Mouse (Mus musculus): Measurements from ENCODE around the gene Gm10134. TPM values are rescaled to one million over a fixed set of nuclear protein-coding genes. Genes with fewer than 3 reads are reported as not detected.
A peak's percentile ranks its signal among the peaks of the same experiment; 100 is the strongest.

The Gm10134 gene
- polyA plus RNA-seq, 1 experiment from 2014 or later, result 1.5 TPM

- Histone ChIP-seq H3K36me3 (replicated peaks; ENCODE audit: insufficient read depth, low read length) (no peaks in the 10 kb centered on the region), H3K9me3 (ENCODE audit: low read length) (no peaks in the 10 kb centered on the region), H3K27ac (ENCODE audit: low read depth) (no peak overlapping the region), H3K4me2 (ENCODE audit: low read depth, low read length) (no peak overlapping the region), H3K9ac (replicated peaks) (no peak overlapping the region), H3K4me3 (ENCODE audit: low read depth, low read length) (no peak overlapping the region), H3K4me1 (ENCODE audit: insufficient read depth) (no peaks in the 10 kb centered on the region), H3K27me3 (ENCODE audit: insufficient read depth, low read length) (no peaks in the 10 kb centered on the region)
- TF ChIP-seq CTCF (IDR thresholded peaks at IDR 0.05; ENCODE audit: low read depth), result no peak
- TF ChIP-seq EP300 (IDR thresholded peaks at IDR 0.05; ENCODE audit: low read depth), result no peak
- ATAC-seq, result no peak
- no peak for DNase-seq
- 43% methylated on average over 2 of the region's 2 CpGs for WGBS (ENCODE audit: insufficient replicate concordance)
Measured at GRCm38 (mm10) chr2:28483861-28484260, 22.0 kb upstream of the Gm10134 start.

- WGBS (ENCODE audit: insufficient replicate concordance), result 68% methylated on average over 2 of the region's 2 CpGs
- no peak for TF ChIP-seq EP300 (IDR thresholded peaks at IDR 0.05; ENCODE audit: low read depth)
- TF ChIP-seq CTCF (IDR thresholded peaks at IDR 0.05; ENCODE audit: low read depth), result no peak
- H3K27ac ChIP-seq (ENCODE audit: low read depth), result no peak overlapping the region
- no peak overlapping the region for H3K4me3 ChIP-seq (ENCODE audit: low read depth, low read length)
- no peaks in the 10 kb centered on the region for H3K36me3 ChIP-seq (replicated peaks; ENCODE audit: insufficient read depth, low read length)
- no peaks in the 10 kb centered on the region for H3K9me3 ChIP-seq (ENCODE audit: low read length)
- H3K27me3 ChIP-seq (ENCODE audit: insufficient read depth, low read length), result no peaks in the 10 kb centered on the region
- DNase-seq (no peak), ATAC-seq (no peak)
- H3K4me2 ChIP-seq (ENCODE audit: low read depth, low read length), result no peak overlapping the region
- no peak overlapping the region for H3K9ac ChIP-seq (replicated peaks)
- H3K4me1 ChIP-seq (ENCODE audit: insufficient read depth), result no peaks in the 10 kb centered on the region
Measured at GRCm38 (mm10) chr2:28494521-28494920, 11.4 kb upstream of the Gm10134 start.

GRCm38 (mm10) chr2:28495207-28495756 lies 10.6 kb upstream of the Gm10134 start:
- DNase-seq, result no peak
- no peak overlapping the region for H3K9ac ChIP-seq (replicated peaks)
- no peaks in the 10 kb centered on the region for H3K9me3 ChIP-seq (ENCODE audit: low read length)
- H3K27ac ChIP-seq (ENCODE audit: low read depth), result no peak overlapping the region
- H3K4me3 ChIP-seq (ENCODE audit: low read depth, low read length), result no peak overlapping the region
- 67% methylated on average over 14 of the region's 14 CpGs for WGBS (ENCODE audit: insufficient replicate concordance)
- no peaks in the 10 kb centered on the region for H3K27me3 ChIP-seq (ENCODE audit: insufficient read depth, low read length)
- ATAC-seq, result no peak
- TF ChIP-seq EP300 (IDR thresholded peaks at IDR 0.05; ENCODE audit: low read depth), result no peak
- TF ChIP-seq CTCF (IDR thresholded peaks at IDR 0.05; ENCODE audit: low read depth), result peak; percentile 40
- H3K4me2 ChIP-seq (ENCODE audit: low read depth, low read length), result no peak overlapping the region
- H3K36me3 ChIP-seq (replicated peaks; ENCODE audit: insufficient read depth, low read length), result no peaks in the 10 kb centered on the region
- no peaks in the 10 kb centered on the region for H3K4me1 ChIP-seq (ENCODE audit: insufficient read depth)

GRCm38 (mm10) chr2:28495801-28496595 lies 9.9 kb upstream of the Gm10134 start:
- Histone ChIP-seq H3K4me1 (ENCODE audit: insufficient read depth) (no peaks in the 10 kb centered on the region), H3K36me3 (replicated peaks; ENCODE audit: insufficient read depth, low read length) (no peaks in the 10 kb centered on the region), H3K4me3 (ENCODE audit: low read depth, low read length) (no peak overlapping the region), H3K4me2 (ENCODE audit: low read depth, low read length) (no peak overlapping the region), H3K27ac (ENCODE audit: low read depth) (no peak overlapping the region), H3K9me3 (ENCODE audit: low read length) (no peaks in the 10 kb centered on the region), H3K27me3 (ENCODE audit: insufficient read depth, low read length) (no peaks in the 10 kb centered on the region), H3K9ac (replicated peaks) (no peak overlapping the region)
- no peak for TF ChIP-seq CTCF (IDR thresholded peaks at IDR 0.05; ENCODE audit: low read depth)
- TF ChIP-seq EP300 (IDR thresholded peaks at IDR 0.05; ENCODE audit: low read depth), result no peak
- DNase-seq (no peak), ATAC-seq (no peak)
- 74% methylated on average over 16 of the region's 16 CpGs for WGBS (ENCODE audit: insufficient replicate concordance)

- no peak for DNase-seq
- WGBS (ENCODE audit: insufficient replicate concordance), result 70% methylated on average over 5 of the region's 5 CpGs
- no peak for ATAC-seq
- TF ChIP-seq CTCF (IDR thresholded peaks at IDR 0.05; ENCODE audit: low read depth), result no peak
- TF ChIP-seq EP300 (IDR thresholded peaks at IDR 0.05; ENCODE audit: low read depth), result no peak
- Histone ChIP-seq H3K27ac (ENCODE audit: low read depth) (no peak within 1 kb of the TSS), H3K4me3 (ENCODE audit: low read depth, low read length) (no peak within 1 kb of the TSS), H3K36me3 (replicated peaks; ENCODE audit: insufficient read depth, low read length) (no peaks in the 10 kb centered on the region), H3K9ac (replicated peaks) (no peak within 1 kb of the TSS), H3K9me3 (ENCODE audit: low read length) (no peaks in the 10 kb centered on the region), H3K27me3 (ENCODE audit: insufficient read depth, low read length) (no peaks in the 10 kb centered on the region), H3K4me2 (ENCODE audit: low read depth, low read length) (no peak within 1 kb of the TSS), H3K4me1 (ENCODE audit: insufficient read depth) (no peaks in the 10 kb centered on the region)
Measured at GRCm38 (mm10) chr2:28496671-28497070, 9.2 kb upstream of the Gm10134 start, which contains the start of gene Gbgt1. Gbgt1 (plus strand) TSS chr2:28496891.

GRCm38 (mm10) chr2:28497561-28497960 lies 8.3 kb upstream of the Gm10134 start:
- H3K27ac ChIP-seq (ENCODE audit: low read depth), result no peak overlapping the region

More at GRCm38 (mm10) chr2:28497561-28497960, 8.3 kb upstream of the Gm10134 start:
- no peak for TF ChIP-seq EP300 (IDR thresholded peaks at IDR 0.05; ENCODE audit: low read depth)
- no peak for TF ChIP-seq CTCF (IDR thresholded peaks at IDR 0.05; ENCODE audit: low read depth)
- H3K9me3 ChIP-seq (ENCODE audit: low read length), result no peaks in the 10 kb centered on the region
- H3K36me3 ChIP-seq (replicated peaks; ENCODE audit: insufficient read depth, low read length), result no peaks in the 10 kb centered on the region
- no peaks in the 10 kb centered on the region for H3K4me1 ChIP-seq (ENCODE audit: insufficient read depth)
- H3K27me3 ChIP-seq (ENCODE audit: insufficient read depth, low read length), result no peaks in the 10 kb centered on the region
- DNase-seq (no peak), ATAC-seq (no peak)
- no peak overlapping the region for H3K9ac ChIP-seq (replicated peaks)
- WGBS (ENCODE audit: insufficient replicate concordance), result 67% methylated on average over 5 of the region's 5 CpGs
- H3K4me2 ChIP-seq (ENCODE audit: low read depth, low read length), result no peak overlapping the region
- no peak overlapping the region for H3K4me3 ChIP-seq (ENCODE audit: low read depth, low read length)
